Mouse (Mus musculus): ENCODE measurements around the gene Gxylt1.
A peak's percentile ranks its signal among the peaks of the same experiment; 100 is the strongest.

- TF ChIP-seq CTCF (IDR thresholded peaks at IDR 0.05; ENCODE audit: control insufficient read depth, insufficient read depth, insufficient replicate concordance, low read depth, low read length) (peak; percentile 61; the same call in 1 of the 2 replicates), POLR2A (IDR thresholded peaks at IDR 0.05; ENCODE audit: control insufficient read depth, low read depth, low read length) (no peak)
These were observed 47.3 kb downstream of the Gxylt1 start for GRCm38 (mm10) chr15:93227764-93228079.
